Mouse (Mus musculus): Measurements from ENCODE around the gene Phactr1.
"Not testable (repeated sequence)": the region's sequence is repeated elsewhere in the genome, so short reads cannot be mapped to it uniquely, and the experiment has no call there.

Gene Phactr1

GRCm38 (mm10) chr13:42929529-42930235 lies 249.3 kb downstream of the Phactr1 start:
- DNase-seq = no peak

GRCm38 (mm10) chr13:42932046-42932445 lies 251.6 kb downstream of the Phactr1 start:
- DNase-seq = no peak

- no peak for DNase-seq
These were observed 254.2 kb downstream of the Phactr1 start for GRCm38 (mm10) chr13:42934538-42935126.

- DNase-seq = no peak
These were observed 257.4 kb downstream of the Phactr1 start for GRCm38 (mm10) chr13:42937871-42938270.

GRCm38 (mm10) chr13:42938346-42938745 lies 257.9 kb downstream of the Phactr1 start:
- DNase-seq = no peak

GRCm38 (mm10) chr13:42940271-42940670 lies 259.8 kb downstream of the Phactr1 start:
- no peak for DNase-seq

GRCm38 (mm10) chr13:42944106-42944505 lies 263.7 kb downstream of the Phactr1 start:
- no peak for DNase-seq

- not testable (repeated sequence) for DNase-seq
These were observed 264.8 kb downstream of the Phactr1 start for GRCm38 (mm10) chr13:42945201-42945600.

GRCm38 (mm10) chr13:42948717-42949265 lies 268.4 kb downstream of the Phactr1 start:
- DNase-seq = no peak

- no peak for DNase-seq
These were observed 268.9 kb downstream of the Phactr1 start for GRCm38 (mm10) chr13:42949336-42949735.

GRCm38 (mm10) chr13:42950056-42950455 lies 269.6 kb downstream of the Phactr1 start:
- DNase-seq = no peak

GRCm38 (mm10) chr13:42952037-42952721 lies 271.8 kb downstream of the Phactr1 start:
- DNase-seq = no peak

GRCm38 (mm10) chr13:42953071-42953470 lies 272.6 kb downstream of the Phactr1 start:
- DNase-seq = no peak

- DNase-seq = no peak
These were observed 273.7 kb downstream of the Phactr1 start for GRCm38 (mm10) chr13:42954116-42954515.

GRCm38 (mm10) chr13:42956327-42956726 lies 275.9 kb downstream of the Phactr1 start:
- no peak for DNase-seq

- no peak for DNase-seq
These were observed 277.4 kb downstream of the Phactr1 start for GRCm38 (mm10) chr13:42957856-42958255.

GRCm38 (mm10) chr13:42958867-42959266 lies 278.4 kb downstream of the Phactr1 start:
- no peak for DNase-seq

GRCm38 (mm10) chr13:42961561-42961960 lies 281.1 kb downstream of the Phactr1 start:
- no peak for DNase-seq

- no peak for DNase-seq
These were observed 288.1 kb downstream of the Phactr1 start for GRCm38 (mm10) chr13:42968537-42968936.

- no peak for DNase-seq
These were observed 293.1 kb downstream of the Phactr1 start for GRCm38 (mm10) chr13:42973561-42973960.

- DNase-seq = no peak
These were observed 293.5 kb downstream of the Phactr1 start for GRCm38 (mm10) chr13:42973961-42974360.

- no peak for DNase-seq
These were observed 294.1 kb downstream of the Phactr1 start for GRCm38 (mm10) chr13:42974506-42974905.

- DNase-seq = no peak
These were observed 295.7 kb downstream of the Phactr1 start for GRCm38 (mm10) chr13:42976144-42976543.

- DNase-seq = no peak
These were observed 296.5 kb downstream of the Phactr1 start for GRCm38 (mm10) chr13:42976967-42977366.
